Mouse (Mus musculus) stomach, embryonic 14.5 days (tissue): ENCODE measurements at regions not wholly inside any gene's neighbourhood (a gene's known extent, or its start where the extent isn't known, plus 50 kb on each side); places are given as distances from the start of the nearest gene placed in this dataset.

Experiments used
- ATAC-seq: fragments of 200-750 bp; cut with Nextera tagmentation; 2 replicates; pipeline ENCODE4 v1.8.0; 2017; ENCODE audit warnings: low read depth, moderate TSS enrichment; ENCODE audit not compliant: insufficient number of reproducible peaks, insufficient read depth, low FRiP score
- H3K27ac ChIP-seq: fragments of 300-500 bp; sonication (generic); 2 replicates; pipeline ENCODE4 v1.5.1; 2014; ENCODE audit warnings: mild to moderate bottlenecking, low read length, moderate library complexity, mixed read lengths
- H3K27me3 ChIP-seq: fragments of 300-500 bp; sonication (generic); 2 replicates; pipeline ENCODE4 v1.6.1; 2014; ENCODE audit warnings: low read length, control low read depth, mixed read lengths; ENCODE audit not compliant: control insufficient read depth, insufficient read depth
- H3K36me3 ChIP-seq: fragments of 300-500 bp; sonication (generic); 2 replicates; pipeline ENCODE4 v1.6.1; 2014; ENCODE audit warnings: mild to moderate bottlenecking, control low read depth, low read length, moderate library complexity, mixed read lengths; ENCODE audit not compliant: control insufficient read depth, insufficient read depth
- H3K4me1 ChIP-seq: fragments of 300-500 bp; sonication (generic); 2 replicates; pipeline ENCODE4 v1.6.1; 2014; ENCODE audit warnings: low read length, control low read depth, mixed read lengths; ENCODE audit not compliant: control insufficient read depth, insufficient read depth
- H3K4me2 ChIP-seq: fragments of 300-500 bp; sonication (generic); replicated peaks from 2 replicates; pipeline ENCODE4 v1.6.1; 2014; ENCODE audit warnings: low read depth, low read length, control low read depth
- H3K4me3 ChIP-seq: fragments of 300-500 bp; sonication (generic); 2 replicates; pipeline ENCODE4 v1.5.1; 2014; ENCODE audit warnings: low read depth, low read length, control low read depth
- H3K9ac ChIP-seq: fragments of 300-500 bp; sonication (generic); replicated peaks from 2 replicates; pipeline ENCODE4 v1.6.1; 2014; ENCODE audit warnings: low read depth, mild to moderate bottlenecking, control low read depth, low read length, moderate library complexity, mixed read lengths
- H3K9me3 ChIP-seq: fragments of 300-500 bp; sonication (generic); 2 replicates; pipeline ENCODE4 v1.6.1; 2016; ENCODE audit warnings: low read depth, low read length, control low read depth; ENCODE audit not compliant: control insufficient read depth
- WGBS: fragments of 180-500 bp; shearing (Covaris S2); extraction: QIAGEN DNeasy Blood & Tissue Kit; methylation state at CpG from one replicate; pipeline ENCODE4 v1.1.7; 2014; 5-methylcytosine and 5-hydroxymethylcytosine counted together

GRCm38 (mm10) chr3:50607736-50608135, 164.3 kb upstream of the Slc7a11 start:
- Histone ChIP-seq H3K9me3 (no peaks in the 10 kb centered on the region), H3K27ac (no peak overlapping the region), H3K4me2 (no peak overlapping the region), H3K4me3 (no peak overlapping the region), H3K4me1 (no peaks in the 10 kb centered on the region), H3K27me3 (no peaks in the 10 kb centered on the region), H3K36me3 (no peaks in the 10 kb centered on the region), H3K9ac (no peak overlapping the region)
- ATAC-seq, result no peak
- WGBS, result 44% methylated on average over 7 of the region's 7 CpGs

GRCm38 (mm10) chr3:50606986-50607385, 163.6 kb upstream of the Slc7a11 start:
- H3K4me1 ChIP-seq, result no peaks in the 10 kb centered on the region
- no peaks in the 10 kb centered on the region for H3K9me3 ChIP-seq
- no peak overlapping the region for H3K27ac ChIP-seq
- ATAC-seq, result no peak
- H3K27me3 ChIP-seq, result no peaks in the 10 kb centered on the region
- no peaks in the 10 kb centered on the region for H3K36me3 ChIP-seq
- no peak overlapping the region for H3K4me3 ChIP-seq
- no peak overlapping the region for H3K4me2 ChIP-seq
- H3K9ac ChIP-seq, result no peak overlapping the region
- 20% methylated on average over 1 of the region's 1 CpGs for WGBS

DNA sequence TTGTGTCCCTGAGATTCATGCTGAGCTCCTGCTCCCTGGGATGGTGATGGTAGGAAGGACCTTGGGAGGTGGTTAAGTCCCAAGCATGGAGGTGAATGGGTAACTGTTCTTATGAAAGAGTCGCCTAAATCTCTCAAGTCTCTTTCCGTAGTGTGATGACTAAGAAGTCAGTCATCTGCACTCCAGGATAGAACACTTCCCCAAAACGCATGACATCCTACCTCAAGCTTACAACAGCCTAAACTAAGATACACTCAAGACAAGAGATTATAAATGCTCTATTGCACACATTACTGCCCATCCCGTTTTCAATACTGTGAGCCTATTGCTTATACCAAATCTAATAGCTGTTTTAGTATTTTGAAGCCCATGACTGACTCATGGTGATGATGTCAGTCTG, 162.3 kb upstream of the Slc7a11 start:
- H3K9ac ChIP-seq, result no peak overlapping the region
- no peak for ATAC-seq

DNA sequence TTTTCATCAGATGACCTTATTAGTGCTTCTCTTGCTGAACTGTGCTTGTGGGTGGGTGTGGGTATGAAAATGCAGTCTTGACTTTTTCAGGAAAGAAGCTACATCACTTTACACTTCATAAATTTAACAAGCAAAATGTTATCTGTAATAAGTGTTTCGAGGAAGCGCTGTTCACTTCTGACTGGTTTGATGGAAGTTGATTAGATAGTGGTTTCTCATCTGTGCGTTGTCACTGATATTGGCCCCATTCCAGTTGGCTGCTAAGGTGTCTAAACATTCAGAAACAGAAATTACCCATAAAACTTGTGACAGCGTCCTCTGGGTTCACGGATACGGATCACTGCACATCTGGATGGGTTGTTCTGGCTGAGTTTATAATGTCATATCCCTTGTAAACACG, 159.8 kb upstream of the Slc7a11 start:
- H3K27ac ChIP-seq, result no peak overlapping the region
- no peaks in the 10 kb centered on the region for H3K27me3 ChIP-seq
- H3K4me3 ChIP-seq, result no peak overlapping the region
- no peaks in the 10 kb centered on the region for H3K9me3 ChIP-seq
- H3K36me3 ChIP-seq, result no peaks in the 10 kb centered on the region
- H3K9ac ChIP-seq, result no peak overlapping the region
- ATAC-seq, result no peak
- H3K4me1 ChIP-seq, result no peaks in the 10 kb centered on the region
- 50% methylated on average over 7 of the region's 7 CpGs for WGBS
- H3K4me2 ChIP-seq, result no peak overlapping the region

More for the DNA sequence above, 162.3 kb upstream of the Slc7a11 start:
- Histone ChIP-seq H3K4me3 (no peak overlapping the region), H3K4me1 (no peaks in the 10 kb centered on the region), H3K4me2 (no peak overlapping the region), H3K27ac (no peak overlapping the region), H3K36me3 (no peaks in the 10 kb centered on the region), H3K9me3 (no peaks in the 10 kb centered on the region), H3K27me3 (no peaks in the 10 kb centered on the region)
- WGBS, result 89% methylated on average over 4 of the region's 4 CpGs

DNA sequence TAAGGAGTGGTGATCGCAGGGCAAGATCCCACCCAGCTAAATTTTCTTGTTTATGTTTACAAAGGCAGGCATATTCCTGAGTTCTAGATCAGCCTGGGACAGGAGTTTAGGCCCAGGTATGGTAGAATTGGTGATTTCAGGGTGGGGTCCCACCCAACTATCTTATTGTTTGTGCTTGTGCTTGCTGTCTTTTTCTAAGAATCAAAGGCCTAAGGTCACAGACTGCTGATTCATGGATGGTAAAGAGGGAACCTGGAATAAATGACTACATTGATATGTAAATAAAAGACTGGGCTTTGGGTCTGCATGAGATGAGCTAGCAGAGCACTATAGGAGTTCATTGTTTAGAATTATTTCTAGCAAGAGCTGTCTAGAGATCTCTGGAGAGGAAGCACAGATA, 152.3 kb upstream of the Slc7a11 start:
- Histone ChIP-seq H3K4me3 (no peak overlapping the region), H3K36me3 (no peaks in the 10 kb centered on the region), H3K27ac (no peak overlapping the region), H3K9ac (no peak overlapping the region), H3K4me1 (no peaks in the 10 kb centered on the region), H3K27me3 (no peaks in the 10 kb centered on the region), H3K9me3 (no peaks in the 10 kb centered on the region; the same call in 1 of the 2 replicates), H3K4me2 (no peak overlapping the region)
- no peak for ATAC-seq
- WGBS, result 97% methylated on average over 1 of the region's 1 CpGs

DNA sequence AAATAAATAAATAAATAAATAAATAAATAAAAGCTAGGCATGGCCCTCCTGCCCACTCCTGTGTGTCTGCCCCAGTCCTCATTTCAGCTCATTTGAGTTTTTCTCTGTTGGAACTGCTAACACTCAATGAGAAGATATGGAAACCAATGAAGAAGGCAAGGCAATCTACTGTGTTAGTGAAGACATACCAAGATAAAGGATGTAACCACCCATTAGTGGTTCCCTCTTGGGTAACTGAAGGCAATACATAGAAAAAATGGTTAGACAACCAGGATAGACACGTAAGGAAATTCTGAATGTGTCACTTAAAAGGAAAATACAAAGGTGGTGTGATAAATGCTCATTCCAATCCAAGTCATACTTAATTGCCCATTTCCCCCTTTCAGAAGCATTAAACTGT, 140.9 kb upstream of the Slc7a11 start:
- 97% methylated on average over 1 of the region's 1 CpGs for WGBS
- H3K27me3 ChIP-seq, result no peaks in the 10 kb centered on the region
- H3K4me3 ChIP-seq, result no peak overlapping the region
- H3K4me2 ChIP-seq, result no peak overlapping the region
- ATAC-seq, result no peak
- H3K36me3 ChIP-seq, result no peaks in the 10 kb centered on the region
- H3K27ac ChIP-seq, result no peak overlapping the region
- no peaks in the 10 kb centered on the region for H3K4me1 ChIP-seq
- H3K9ac ChIP-seq, result no peak overlapping the region
- no peaks in the 10 kb centered on the region for H3K9me3 ChIP-seq

DNA sequence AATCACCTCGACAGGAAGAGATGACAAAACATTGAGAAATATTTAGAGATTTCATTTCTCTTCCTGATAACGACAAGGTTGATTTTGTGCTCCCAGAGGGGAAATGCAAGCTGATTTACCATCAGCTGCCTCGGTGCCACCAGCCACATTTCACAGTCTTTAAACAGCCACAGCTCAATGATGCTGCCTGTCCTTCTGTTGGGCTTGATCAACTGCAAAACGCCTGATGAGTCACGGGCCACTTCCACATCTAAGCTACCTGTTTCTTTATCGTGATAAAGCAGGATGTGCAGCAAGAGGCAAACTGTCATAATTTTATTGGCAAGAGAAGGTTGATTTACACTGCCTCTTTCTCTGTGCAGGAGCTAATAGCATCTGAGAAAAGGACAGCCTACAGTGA, 140.1 kb upstream of the Slc7a11 start:
- Histone ChIP-seq H3K9ac (no peak overlapping the region), H3K27me3 (no peaks in the 10 kb centered on the region), H3K9me3 (no peaks in the 10 kb centered on the region), H3K27ac (no peak overlapping the region), H3K4me3 (no peak overlapping the region), H3K4me2 (no peak overlapping the region), H3K36me3 (no peaks in the 10 kb centered on the region), H3K4me1 (no peaks in the 10 kb centered on the region)
- 63% methylated on average over 6 of the region's 6 CpGs for WGBS
- no peak for ATAC-seq

GRCm38 (mm10) chr3:50574388-50574787, 131.0 kb upstream of the Slc7a11 start:
- Histone ChIP-seq H3K27me3 (no peaks in the 10 kb centered on the region), H3K9me3 (no peaks in the 10 kb centered on the region), H3K4me3 (no peak overlapping the region), H3K4me1 (no peaks in the 10 kb centered on the region), H3K27ac (no peak overlapping the region), H3K9ac (no peak overlapping the region), H3K36me3 (no peaks in the 10 kb centered on the region), H3K4me2 (no peak overlapping the region)
- no peak for ATAC-seq
- 97% methylated on average over 9 of the region's 9 CpGs for WGBS

- Histone ChIP-seq H3K27ac (no peak overlapping the region), H3K4me3 (no peak overlapping the region), H3K9me3 (no peaks in the 10 kb centered on the region), H3K36me3 (no peaks in the 10 kb centered on the region), H3K27me3 (no peaks in the 10 kb centered on the region), H3K4me1 (no peaks in the 10 kb centered on the region), H3K4me2 (no peak overlapping the region), H3K9ac (no peak overlapping the region)
- ATAC-seq, result no peak
Observed at GRCm38 (mm10) chr3:50570027-50570426, 126.6 kb upstream of the Slc7a11 start.
